Mouse (Mus musculus) CD8-positive naive resting alpha-beta T cell, adult 2 months (primary cell): ENCODE measurements around the gene Pde7b.

ENCODE experiments used
- DNase-seq, 2 experiments: peaks; one replicate each; pipeline ENCODE4 v3.0.0; 2022; ENCODE audit warnings: low read depth in 2 of 2, low spot score in 2 of 2

Gene Pde7b

GRCm38 (mm10) chr10:20722651-20723520 is 2.0 kb downstream of the Pde7b start:
- no peak for DNase-seq

DNA sequence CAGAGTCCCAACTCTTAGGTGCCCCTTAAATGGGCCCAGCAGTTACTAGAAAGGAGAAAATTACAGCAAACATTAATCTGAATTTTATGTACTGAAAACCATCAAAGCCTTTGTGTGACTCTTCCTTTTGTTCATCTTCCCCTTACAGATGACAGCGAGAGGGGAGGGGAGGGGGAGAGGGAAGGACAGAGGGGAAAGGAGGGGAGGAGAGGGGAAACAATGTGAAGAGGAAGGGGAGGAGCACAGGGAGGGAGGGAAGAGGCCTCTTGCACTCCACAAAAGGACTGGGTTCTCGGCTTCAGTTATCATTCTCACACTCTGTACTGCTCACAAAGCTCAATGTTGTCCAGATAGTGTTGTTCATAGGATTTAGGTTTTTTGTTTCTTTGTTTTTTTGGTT is 5.7 kb downstream of the Pde7b start:
- DNase-seq = no peak

- DNase-seq = no peak
These were observed 24.2 kb downstream of the Pde7b start for GRCm38 (mm10) chr10:20700633-20701032.

DNA sequence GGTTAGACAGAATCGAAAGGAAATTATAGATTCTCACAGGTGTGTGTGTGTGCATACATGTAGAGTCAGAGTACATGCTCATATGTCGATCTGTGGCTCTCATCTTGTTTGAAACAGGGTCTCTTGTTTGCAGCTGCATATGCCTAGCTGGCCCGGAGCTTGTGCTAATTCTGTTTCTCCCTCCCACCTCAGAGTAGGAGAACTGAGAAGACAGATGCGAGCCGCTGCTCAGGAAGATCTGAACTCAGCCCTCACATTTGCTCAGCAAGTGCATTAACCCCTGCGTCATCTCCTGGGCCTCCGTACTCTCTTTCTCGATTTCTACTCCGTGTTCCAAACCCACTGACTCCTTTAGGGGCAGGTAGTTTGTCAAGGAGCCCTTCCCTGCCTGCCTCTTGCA is 25.0 kb downstream of the Pde7b start:
- DNase-seq = no peak

GRCm38 (mm10) chr10:20695637-20696036 is 29.2 kb downstream of the Pde7b start:
- DNase-seq = no peak

GRCm38 (mm10) chr10:20690002-20690401 is 34.9 kb downstream of the Pde7b start:
- DNase-seq = no peak

DNA sequence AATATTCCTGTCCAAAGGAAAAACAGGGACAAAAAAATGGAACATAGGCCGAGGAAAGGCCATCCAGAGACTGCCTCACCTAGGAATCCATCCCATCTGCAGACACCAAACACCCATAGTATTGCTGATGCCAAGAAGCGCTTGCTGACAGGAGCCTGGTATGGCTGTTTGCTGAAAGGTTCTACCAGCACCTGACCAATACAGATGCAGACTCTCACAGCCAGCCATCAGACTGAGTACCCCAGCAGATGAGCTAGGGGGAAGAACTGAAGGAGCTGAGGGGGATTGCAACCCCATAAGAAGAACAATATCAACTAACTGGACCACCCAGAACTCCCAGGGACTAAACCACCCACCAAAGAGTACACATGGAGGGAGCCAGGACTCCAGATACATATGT is 40.7 kb downstream of the Pde7b start:
- DNase-seq = no peak

GRCm38 (mm10) chr10:20680986-20681385 is 43.9 kb downstream of the Pde7b start:
- DNase-seq = no peak

GRCm38 (mm10) chr10:20675321-20675720 is 49.6 kb downstream of the Pde7b start:
- DNase-seq = no peak

GRCm38 (mm10) chr10:20673798-20674197 is 51.1 kb downstream of the Pde7b start:
- no peak for DNase-seq

DNA sequence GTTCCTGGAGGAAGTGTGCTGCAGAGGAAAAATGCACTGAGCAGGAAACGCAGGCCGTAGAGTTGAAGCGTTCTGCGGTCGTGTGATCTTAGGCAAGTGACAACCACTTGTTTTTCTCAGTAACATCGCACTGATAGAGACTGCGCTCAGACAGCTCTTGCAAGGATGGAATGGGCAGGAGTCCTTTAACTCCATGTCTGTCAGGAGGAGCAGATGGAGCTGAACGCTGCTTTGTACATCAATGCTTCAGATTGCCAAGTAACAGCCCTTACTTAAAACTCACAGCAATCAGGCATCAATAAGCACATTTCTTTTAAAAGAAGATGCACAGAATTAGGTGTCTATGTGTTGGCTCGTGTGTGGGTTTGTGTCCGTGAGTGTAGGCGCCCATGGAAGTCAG is 52.3 kb downstream of the Pde7b start:
- DNase-seq = no peak

- no peak for DNase-seq
These were observed 53.3 kb downstream of the Pde7b start for GRCm38 (mm10) chr10:20671621-20672020.

- no peak for DNase-seq
These were observed 54.3 kb downstream of the Pde7b start for GRCm38 (mm10) chr10:20670541-20670940.

DNA sequence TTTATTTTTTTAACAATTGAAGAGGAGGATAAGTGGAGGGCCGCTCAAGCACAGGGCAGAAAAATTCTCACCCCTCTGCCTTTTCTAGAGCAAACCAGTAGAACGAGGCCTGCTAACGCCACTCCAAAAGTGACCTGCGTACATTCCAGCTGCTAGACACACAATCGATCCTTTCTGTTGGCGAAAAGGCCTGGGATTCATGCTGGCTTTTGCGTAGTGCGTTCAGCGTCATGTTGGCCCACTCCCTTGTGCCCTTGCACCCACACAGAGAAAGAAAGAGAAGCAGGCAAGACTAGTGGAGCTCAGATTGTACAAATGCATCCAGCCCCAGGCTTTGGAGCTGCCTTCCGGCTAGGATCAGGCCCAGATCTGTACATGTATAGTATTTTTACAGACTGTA is 55.4 kb downstream of the Pde7b start:
- DNase-seq = no peak

DNA sequence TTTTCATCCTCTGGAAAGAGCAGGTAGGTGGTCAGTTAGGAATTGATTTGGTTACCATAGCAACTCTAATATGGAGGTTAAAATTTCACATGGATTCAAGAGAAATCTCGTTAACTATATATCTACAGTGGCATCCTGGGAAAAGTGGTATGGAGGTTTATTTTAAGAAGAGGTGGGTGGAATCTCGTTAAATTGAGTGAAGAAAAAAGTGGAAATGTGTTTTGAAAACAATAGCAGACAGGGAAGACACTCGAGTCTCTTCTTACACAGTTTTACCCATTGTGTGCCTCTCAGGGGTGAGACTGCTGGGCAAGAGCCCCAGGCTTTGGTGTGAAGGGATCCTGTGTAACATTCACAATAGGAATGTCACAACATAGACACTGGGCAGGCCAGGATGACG is 56.3 kb downstream of the Pde7b start:
- no peak for DNase-seq

GRCm38 (mm10) chr10:20666655-20667054 is 58.2 kb downstream of the Pde7b start:
- DNase-seq = no peak

- DNase-seq = no peak
These were observed 61.9 kb downstream of the Pde7b start for GRCm38 (mm10) chr10:20662951-20663350.

GRCm38 (mm10) chr10:20661684-20662083 is 63.2 kb downstream of the Pde7b start:
- DNase-seq = no peak

DNA sequence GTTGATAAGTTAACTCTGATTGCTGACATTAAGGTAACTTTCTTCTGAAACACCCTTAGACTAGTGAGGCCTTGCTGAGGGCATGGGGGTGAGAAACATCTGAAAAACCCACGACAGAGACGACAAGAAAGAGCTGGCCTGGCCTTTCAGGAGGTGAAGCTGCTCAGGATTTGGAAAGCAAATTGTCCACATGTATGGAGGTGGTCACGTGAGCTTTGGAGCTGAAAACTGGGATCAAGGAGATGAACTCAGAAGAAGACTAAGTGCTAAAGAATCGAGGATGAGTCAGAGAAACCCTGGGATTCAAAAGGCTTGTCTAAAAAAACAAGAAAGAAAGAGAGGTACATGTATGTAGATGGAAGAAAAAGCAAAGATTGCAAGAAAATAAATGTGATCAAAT is 65.2 kb downstream of the Pde7b start:
- DNase-seq = no peak

DNA sequence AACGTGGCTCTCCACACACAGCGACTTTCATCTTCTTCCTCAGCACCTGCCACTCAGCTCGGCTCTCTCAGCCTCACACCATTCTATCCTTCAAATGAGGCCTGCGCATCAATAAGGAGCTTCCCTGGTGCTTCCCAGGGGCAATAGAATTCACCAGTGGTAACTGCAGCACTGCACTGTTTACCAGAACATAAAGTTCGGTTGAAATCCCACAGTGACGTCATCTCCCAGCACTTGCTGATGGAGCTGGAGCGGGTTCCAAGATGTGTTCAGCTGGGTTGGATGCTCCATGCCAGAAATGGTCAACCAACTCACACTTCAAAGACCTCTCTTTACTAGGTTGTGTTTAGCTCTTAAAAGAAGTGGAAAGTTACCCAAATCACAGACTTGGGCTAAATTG is 65.6 kb downstream of the Pde7b start:
- no peak for DNase-seq

DNA sequence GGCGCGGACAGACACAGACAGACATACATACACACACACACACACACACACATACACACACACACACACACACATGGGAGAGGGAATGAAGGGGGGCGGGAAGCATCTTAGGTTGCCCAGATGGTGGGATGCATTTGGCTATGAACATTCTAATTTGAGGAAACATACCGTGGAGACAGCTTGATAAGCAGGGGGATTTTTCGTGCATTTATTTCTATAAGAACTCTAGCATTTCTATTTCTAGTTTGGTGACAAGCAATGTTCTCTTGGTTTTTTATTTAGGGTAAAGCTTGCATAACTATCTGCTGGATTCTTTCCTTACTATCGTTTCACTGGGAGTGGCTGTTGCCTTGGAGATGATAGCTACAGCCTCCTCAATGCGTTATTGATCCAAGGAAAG is 66.2 kb downstream of the Pde7b start:
- no peak for DNase-seq

DNA sequence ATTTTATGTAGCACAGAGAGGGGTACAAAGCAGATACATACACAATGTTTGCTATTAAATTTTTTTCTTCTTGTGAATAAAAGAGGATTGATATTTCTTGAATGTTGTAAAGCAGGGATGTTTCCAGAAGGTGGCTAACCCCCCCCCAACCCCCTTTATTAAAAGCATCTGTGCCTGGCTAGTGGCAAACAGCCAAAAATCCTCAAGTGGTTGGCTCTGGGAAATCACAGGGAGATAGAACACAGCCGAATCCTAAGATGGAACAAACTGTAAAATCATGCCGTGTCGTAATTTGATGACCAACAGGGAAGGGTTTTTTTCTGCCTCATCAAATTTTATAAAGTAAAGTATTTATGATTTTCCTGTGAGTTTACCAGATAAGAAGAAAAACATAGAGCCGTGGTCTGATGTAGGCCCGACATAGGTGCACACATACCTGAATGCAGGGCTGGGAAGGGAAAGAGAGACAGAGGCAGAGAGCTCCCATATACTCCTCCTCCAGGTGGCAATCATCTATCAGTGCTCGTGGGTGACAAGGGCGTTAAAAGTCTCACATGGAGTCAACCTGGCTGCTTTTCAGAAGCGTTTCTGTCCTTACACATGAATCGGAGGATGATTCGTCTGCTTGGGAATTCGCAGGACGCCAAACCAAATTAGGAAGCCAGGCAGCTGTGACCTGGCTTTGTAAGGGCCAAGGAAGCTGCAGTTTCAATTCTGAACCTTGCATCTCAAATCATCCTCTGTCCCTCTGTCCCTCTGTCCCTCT is 67.4 kb downstream of the Pde7b start:
- DNase-seq = no peak
